Mouse (Mus musculus) limb, embryonic 14.5 days (tissue): Measurements from ENCODE around the gene Taf1c. TPM values are rescaled to one million over a fixed set of nuclear protein-coding genes. Genes with fewer than 3 reads are reported as not detected.
A peak's percentile ranks its signal among the peaks of the same experiment; 100 is the strongest.

Experiments used
- ATAC-seq: fragments of 200-750 bp; cut with Nextera tagmentation; 2 replicates; pipeline ENCODE4 v1.8.0; 2017; ENCODE audit warnings: low read depth, moderate number of reproducible peaks, moderate TSS enrichment; ENCODE audit not compliant: low FRiP score
- DNase-seq: peaks from one replicate; pipeline ENCODE4 v3.0.0-alpha.2; 2015; ENCODE audit warnings: low spot score
- H3K27ac ChIP-seq: fragments of 300-500 bp; sonication (generic); replicated peaks from 2 replicates; pipeline ENCODE4 v1.5.1; 2014; ENCODE audit warnings: low read depth, mild to moderate bottlenecking, low read length, moderate library complexity, mixed read lengths
- H3K27me3 ChIP-seq: fragments of 300-500 bp; sonication (generic); 2 replicates; pipeline ENCODE4 v1.6.1; 2014; ENCODE audit warnings: low read length, mixed read lengths; ENCODE audit not compliant: control insufficient read depth, insufficient read depth
- H3K36me3 ChIP-seq: fragments of 300-500 bp; sonication (generic); 2 replicates; pipeline ENCODE4 v1.6.1; 2014; ENCODE audit warnings: mild to moderate bottlenecking, low read length, moderate library complexity, mixed read lengths; ENCODE audit not compliant: control insufficient read depth, insufficient read depth
- H3K4me1 ChIP-seq: fragments of 300-500 bp; sonication (generic); 2 replicates; pipeline ENCODE4 v1.6.1; 2014; ENCODE audit warnings: antibody characterized with exemption, low read length, mixed read lengths; ENCODE audit not compliant: control insufficient read depth, insufficient read depth
- H3K4me2 ChIP-seq: fragments of 300-500 bp; sonication (generic); replicated peaks from 2 replicates; pipeline ENCODE4 v1.6.1; 2014; ENCODE audit warnings: low read depth, mild to moderate bottlenecking, low read length, moderate library complexity; ENCODE audit not compliant: severe bottlenecking
- H3K4me3 ChIP-seq: fragments of 300-500 bp; sonication (generic); replicated peaks from 2 replicates; pipeline ENCODE4 v1.5.1; 2014; ENCODE audit warnings: low read length
- H3K9ac ChIP-seq: fragments of 300-500 bp; sonication (generic); 2 replicates; pipeline ENCODE4 v1.6.1; 2014; ENCODE audit warnings: mild to moderate bottlenecking, low read depth, low read length, moderate library complexity; ENCODE audit not compliant: severe bottlenecking
- H3K9me3 ChIP-seq: fragments of 300-500 bp; sonication (generic); 2 replicates; pipeline ENCODE4 v1.6.1; 2016; ENCODE audit warnings: low read length; ENCODE audit not compliant: control insufficient read depth
- POLR2A ChIP-seq: fragments of 200-500 bp; IDR thresholded peaks from 2 replicates; pipeline ENCODE4 v1.8.0; 2012; ENCODE audit warnings: inconsistent platforms, mild to moderate bottlenecking, moderate library complexity, borderline replicate concordance; ENCODE audit not compliant: insufficient read depth, insufficient read length; ENCODE audit errors: extremely low read depth
- WGBS: fragments of 180-500 bp; shearing (Covaris S2); extraction: QIAGEN DNeasy Blood & Tissue Kit; methylation state at CpG from one replicate; pipeline ENCODE4 v1.1.7; 2014; 5-methylcytosine and 5-hydroxymethylcytosine counted together
- polyA plus RNA-seq, 2 experiments: library from polyadenylated mRNA; depleted of rRNA in 1 of 2; stranded (reverse) in 1 of 2; unstranded in 1 of 2; fragments of >200 nt; fragmentation: Nextera tagmentation in 1 of 2; extraction: Ambion mirVana in 1 of 2; gene quantifications; 2 replicates each; pipeline versions ENCODE4 v1.2.1 to v1.2.3; 2012 to 2014

Taf1c gene
- polyA plus RNA-seq, 2 experiments: 11.3 to 18.4 TPM

- DNase-seq (no peak), ATAC-seq (no peak)
- Histone ChIP-seq H3K27ac (no peak overlapping the region), H3K4me1 (peaks cover 4% of the 10 kb centered on the region; the same call in 1 of the 2 replicates), H3K9ac (0 out of 2 replicates have a peak overlapping the region, but pooled peaks have one; percentile 7), H3K4me3 (no peak overlapping the region), H3K9me3 (no peaks in the 10 kb centered on the region), H3K36me3 (no peaks in the 10 kb centered on the region), H3K27me3 (peaks cover 14% of the 10 kb centered on the region; the same call in 1 of the 2 replicates), H3K4me2 (no peak overlapping the region)
- no peak for TF ChIP-seq POLR2A
- 50% methylated on average over 7 of the region's 7 CpGs for WGBS
These were observed 31.7 kb upstream of the Taf1c start for GRCm38 (mm10) chr8:119636766-119637165.

GRCm38 (mm10) chr8:119635958-119636357 lies 30.9 kb upstream of the Taf1c start:
- WGBS: 54% methylated on average over 2 of the region's 2 CpGs
- Histone ChIP-seq H3K4me3 (no peak overlapping the region), H3K27ac (no peak overlapping the region), H3K36me3 (no peaks in the 10 kb centered on the region), H3K4me1 (peaks cover 4% of the 10 kb centered on the region; the same call in 1 of the 2 replicates), H3K4me2 (no peak overlapping the region), H3K9ac (no peak overlapping the region), H3K27me3 (peaks cover 14% of the 10 kb centered on the region; the same call in 1 of the 2 replicates), H3K9me3 (no peaks in the 10 kb centered on the region)
- TF ChIP-seq POLR2A: no peak
- ATAC-seq (no peak), DNase-seq (no peak)

GRCm38 (mm10) chr8:119635378-119635777 lies 30.4 kb upstream of the Taf1c start, which contains the start of gene Kcng4:
TSS of gene Kcng4 (minus strand) at chr8:119635680.
- Histone ChIP-seq H3K27ac (no peak within 1 kb of the TSS), H3K4me1 (peaks cover 4% of the 10 kb centered on the region; the same call in 1 of the 2 replicates), H3K4me2 (no peak within 1 kb of the TSS), H3K9me3 (no peaks in the 10 kb centered on the region), H3K9ac (0 out of 2 replicates have a peak within 1 kb of the TSS, but pooled peaks have one; percentile 7), H3K36me3 (no peaks in the 10 kb centered on the region), H3K4me3 (no peak within 1 kb of the TSS), H3K27me3 (peaks cover 14% of the 10 kb centered on the region; the same call in 1 of the 2 replicates)
- no peak for DNase-seq
- WGBS: 44% methylated on average over 6 of the region's 6 CpGs
- TF ChIP-seq POLR2A: no peak
- no peak for ATAC-seq

GRCm38 (mm10) chr8:119634616-119635336 lies 29.8 kb upstream of the Taf1c start:
- DNase-seq (no peak), ATAC-seq (no peak)
- no peak overlapping the region for H3K4me2 ChIP-seq
- H3K4me3 ChIP-seq: no peak overlapping the region
- H3K9ac ChIP-seq: no peak overlapping the region
- peaks cover 4% of the 10 kb centered on the region; the same call in 1 of the 2 replicates for H3K4me1 ChIP-seq
- no peak overlapping the region for H3K27ac ChIP-seq
- H3K36me3 ChIP-seq: no peaks in the 10 kb centered on the region
- peaks cover 14% of the 10 kb centered on the region; the same call in 1 of the 2 replicates for H3K27me3 ChIP-seq
- WGBS: 27% methylated on average over 14 of the region's 14 CpGs
- TF ChIP-seq POLR2A: no peak
- H3K9me3 ChIP-seq: no peaks in the 10 kb centered on the region

- DNase-seq (no peak), ATAC-seq (no peak)
- Histone ChIP-seq H3K4me1 (peaks cover 4% of the 10 kb centered on the region; the same call in 1 of the 2 replicates), H3K4me3 (no peak overlapping the region), H3K27ac (no peak overlapping the region), H3K9ac (no peak overlapping the region), H3K27me3 (peaks cover 14% of the 10 kb centered on the region; the same call in 1 of the 2 replicates), H3K9me3 (no peaks in the 10 kb centered on the region), H3K4me2 (no peak overlapping the region), H3K36me3 (no peaks in the 10 kb centered on the region)
- TF ChIP-seq POLR2A: no peak
- 64% methylated on average over 23 of the region's 29 CpGs for WGBS
These were observed 27.9 kb upstream of the Taf1c start for GRCm38 (mm10) chr8:119632909-119633308.
